Mouse (Mus musculus) stomach, embryonic 16.5 days (tissue): Measurements from ENCODE around the gene Pitpnm3. TPM values are rescaled to one million over a fixed set of nuclear protein-coding genes. Genes with fewer than 3 reads are reported as not detected.

Source experiments
- ATAC-seq: fragments of 200-750 bp; cut with Nextera tagmentation; 2 replicates; pipeline ENCODE4 v1.8.0; 2017; ENCODE audit warnings: moderate number of reproducible peaks, moderate TSS enrichment; ENCODE audit not compliant: insufficient read depth, low FRiP score
- H3K27ac ChIP-seq: fragments of 300-500 bp; sonication (generic); 2 replicates; pipeline ENCODE4 v1.5.1; 2014; ENCODE audit warnings: low read length
- H3K27me3 ChIP-seq: fragments of 300-500 bp; sonication (generic); 2 replicates; pipeline ENCODE4 v1.6.1; 2014; ENCODE audit warnings: low read length, control low read depth, mixed read lengths; ENCODE audit not compliant: control insufficient read depth, insufficient read depth
- H3K36me3 ChIP-seq: fragments of 300-500 bp; sonication (generic); 2 replicates; pipeline ENCODE4 v1.6.1; 2014; ENCODE audit warnings: low read length; ENCODE audit not compliant: control insufficient read depth, insufficient read depth
- H3K4me1 ChIP-seq: fragments of 300-500 bp; sonication (generic); 2 replicates; pipeline ENCODE4 v1.6.1; 2014; ENCODE audit warnings: low read length, control low read depth, mixed read lengths; ENCODE audit not compliant: control insufficient read depth, insufficient read depth
- H3K4me2 ChIP-seq: fragments of 300-500 bp; sonication (generic); 2 replicates; pipeline ENCODE4 v1.6.1; 2014; ENCODE audit warnings: low read depth, low read length, mixed read lengths
- H3K4me3 ChIP-seq: fragments of 300-500 bp; sonication (generic); replicated peaks from 2 replicates; pipeline ENCODE4 v1.5.1; 2014; ENCODE audit warnings: mild to moderate bottlenecking, low read length
- H3K9ac ChIP-seq: fragments of 300-500 bp; sonication (generic); 2 replicates; pipeline ENCODE4 v1.6.1; 2014; ENCODE audit warnings: low read length
- H3K9me3 ChIP-seq: fragments of 300-500 bp; sonication (generic); replicated peaks from 2 replicates; pipeline ENCODE4 v1.6.1; 2016; ENCODE audit warnings: low read length, control low read depth; ENCODE audit not compliant: control insufficient read depth
- WGBS: fragments of 180-500 bp; shearing (Covaris S2); extraction: QIAGEN DNeasy Blood & Tissue Kit; methylation state at CpG from one replicate; pipeline ENCODE4 v1.1.7; 2014; 5-methylcytosine and 5-hydroxymethylcytosine counted together
- polyA plus RNA-seq: library from polyadenylated mRNA; unstranded; fragments of >200 nt; fragmentation: Nextera tagmentation; extraction: Ambion mirVana; gene quantifications from 2 replicates; pipeline ENCODE4 v1.2.1, GENCODE M21; 2015

Gene Pitpnm3
- polyA plus RNA-seq, 1 experiment from 2014 or later: 0.63 TPM

DNA sequence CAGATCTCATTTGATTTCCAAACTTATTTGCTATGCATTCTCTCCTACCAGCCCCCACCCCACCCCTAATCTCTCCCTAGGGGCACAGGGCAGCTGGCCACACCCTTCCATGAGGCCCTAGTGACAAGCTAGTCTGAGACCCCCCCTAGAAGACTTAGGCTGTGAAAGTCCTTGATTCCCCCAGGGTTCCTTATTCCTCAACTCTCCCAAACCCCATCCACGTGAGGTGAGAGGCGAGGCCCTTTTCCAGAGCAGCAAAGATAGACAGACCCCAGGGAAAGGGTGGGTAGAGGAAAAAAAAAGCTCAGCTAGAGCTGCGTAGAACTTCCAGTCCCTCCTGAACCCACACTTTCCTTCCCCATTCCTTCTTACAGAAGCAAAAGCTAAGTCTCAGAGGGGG lies 4.7 kb downstream of the Pitpnm3 start:
- Histone ChIP-seq H3K4me3 (no peak overlapping the region), H3K27me3 (peaks cover 14% of the 10 kb centered on the region), H3K27ac (0 out of 2 replicates have a peak overlapping the region, but pooled peaks have one; percentile 56), H3K9ac (no peak overlapping the region), H3K9me3 (no peaks in the 10 kb centered on the region), H3K36me3 (no peaks in the 10 kb centered on the region), H3K4me2 (no peak overlapping the region), H3K4me1 (peaks cover 32% of the 10 kb centered on the region)
- WGBS: 83% methylated on average over 3 of the region's 3 CpGs
- ATAC-seq: no peak

DNA sequence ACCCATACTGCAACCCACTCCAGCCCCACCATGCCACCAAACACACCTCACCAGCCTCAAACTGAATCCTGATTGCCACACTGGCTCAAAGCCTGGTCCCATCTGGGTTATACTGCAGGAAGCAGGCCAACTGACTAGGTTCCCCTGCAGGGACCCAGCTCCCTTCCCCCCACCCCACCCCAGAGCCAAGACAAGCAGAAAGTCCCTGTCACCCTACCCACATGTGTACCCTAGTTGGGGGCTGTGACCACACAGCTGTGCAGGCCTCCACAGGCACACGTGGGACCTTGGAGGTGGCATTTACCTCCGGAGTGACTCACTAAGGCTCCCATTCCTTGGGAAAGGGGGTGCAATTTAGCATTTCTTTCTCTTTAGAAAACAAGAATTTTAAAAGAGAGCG lies 5.1 kb downstream of the Pitpnm3 start:
- 0 out of 2 replicates have a peak, but pooled peaks have one; percentile 4 for ATAC-seq
- no peaks in the 10 kb centered on the region for H3K36me3 ChIP-seq
- no peaks in the 10 kb centered on the region for H3K9me3 ChIP-seq
- H3K4me3 ChIP-seq: no peak overlapping the region
- H3K4me1 ChIP-seq: peaks cover 30% of the 10 kb centered on the region
- peak overlapping the region; percentile 56 for H3K27ac ChIP-seq
- 0 out of 2 replicates have a peak overlapping the region, but pooled peaks have one; percentile 24 for H3K9ac ChIP-seq
- WGBS: 45% methylated on average over 3 of the region's 3 CpGs
- peaks cover 14% of the 10 kb centered on the region for H3K27me3 ChIP-seq
- H3K4me2 ChIP-seq: peak overlapping the region; percentile 17; the same call in 1 of the 2 replicates

DNA sequence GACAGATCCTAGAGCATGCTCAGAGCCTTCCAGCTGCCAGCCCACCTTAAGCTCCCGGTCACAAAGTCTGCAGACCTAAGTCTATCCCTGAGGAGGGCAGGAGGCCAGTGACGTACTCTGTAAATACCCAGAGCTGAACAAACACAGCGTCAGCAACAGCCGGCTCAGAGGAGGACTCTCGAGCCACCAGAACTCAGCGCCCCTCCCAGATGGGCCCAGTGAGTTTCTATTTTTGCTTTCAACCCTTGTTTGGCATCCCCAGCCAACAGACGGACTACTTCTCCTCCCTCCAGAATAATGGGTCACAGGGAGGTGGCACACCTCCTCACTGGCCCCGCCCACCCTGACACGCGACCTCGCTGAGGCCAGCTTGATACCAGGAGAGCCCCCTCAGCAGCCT lies 5.6 kb downstream of the Pitpnm3 start:
- Histone ChIP-seq H3K4me1 (peaks cover 30% of the 10 kb centered on the region), H3K9me3 (no peaks in the 10 kb centered on the region), H3K36me3 (no peaks in the 10 kb centered on the region), H3K9ac (0 out of 2 replicates have a peak overlapping the region, but pooled peaks have one; percentile 24), H3K27me3 (peaks cover 14% of the 10 kb centered on the region), H3K4me2 (peak overlapping the region; percentile 17; the same call in 1 of the 2 replicates), H3K4me3 (no peak overlapping the region), H3K27ac (peak overlapping the region; percentile 56)
- 12% methylated on average over 11 of the region's 11 CpGs for WGBS
- ATAC-seq: peak; percentile 66; the same call in 1 of the 2 replicates

DNA sequence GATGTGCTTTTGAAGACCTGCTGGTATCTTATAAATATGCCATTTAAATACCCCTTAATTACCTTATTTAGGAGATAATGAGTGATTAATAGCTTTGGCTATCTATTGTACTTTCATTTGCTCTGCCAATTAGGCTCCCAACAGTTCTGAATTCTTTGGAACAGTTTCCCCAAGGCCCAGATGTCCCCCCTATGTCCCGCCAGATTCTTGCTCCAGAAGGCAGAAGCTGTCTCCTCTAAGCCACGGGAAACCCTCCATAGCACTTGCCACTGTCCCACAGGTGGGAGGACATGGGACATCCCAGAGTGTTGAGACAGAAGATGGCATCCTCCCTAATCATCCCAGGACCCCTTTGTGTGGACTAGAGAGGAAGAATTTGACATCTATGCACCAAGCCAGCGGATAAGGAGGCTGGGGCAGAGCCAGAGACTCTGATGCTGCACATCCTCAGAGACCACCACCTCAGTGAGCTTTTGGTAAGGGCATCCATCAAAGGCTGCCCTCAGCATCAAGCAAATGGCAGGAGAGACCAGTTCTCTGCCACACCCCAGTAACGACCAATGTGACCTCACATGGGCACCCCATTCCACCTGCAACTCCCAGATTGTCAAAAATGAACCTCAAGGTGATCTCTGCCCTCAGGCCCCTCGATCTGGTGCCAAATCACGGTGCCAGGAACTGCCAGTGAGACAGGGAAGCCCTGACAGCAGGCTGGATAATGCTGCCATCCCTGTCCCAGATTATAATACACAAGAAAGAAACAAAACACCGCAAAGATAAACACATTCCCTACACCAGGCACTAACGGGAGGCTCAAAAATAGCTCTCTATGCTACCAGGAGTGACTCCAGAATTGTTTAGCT lies 6.3 kb downstream of the Pitpnm3 start:
- Histone ChIP-seq H3K4me1 (peaks cover 30% of the 10 kb centered on the region), H3K9ac (no peak overlapping the region), H3K4me2 (no peak overlapping the region), H3K36me3 (no peaks in the 10 kb centered on the region), H3K27me3 (peaks cover 9% of the 10 kb centered on the region), H3K9me3 (no peaks in the 10 kb centered on the region), H3K27ac (peak overlapping the region; percentile 38; the same call in 1 of the 2 replicates), H3K4me3 (no peak overlapping the region)
- no peak for ATAC-seq
- WGBS: 48% methylated on average over 8 of the region's 8 CpGs

DNA sequence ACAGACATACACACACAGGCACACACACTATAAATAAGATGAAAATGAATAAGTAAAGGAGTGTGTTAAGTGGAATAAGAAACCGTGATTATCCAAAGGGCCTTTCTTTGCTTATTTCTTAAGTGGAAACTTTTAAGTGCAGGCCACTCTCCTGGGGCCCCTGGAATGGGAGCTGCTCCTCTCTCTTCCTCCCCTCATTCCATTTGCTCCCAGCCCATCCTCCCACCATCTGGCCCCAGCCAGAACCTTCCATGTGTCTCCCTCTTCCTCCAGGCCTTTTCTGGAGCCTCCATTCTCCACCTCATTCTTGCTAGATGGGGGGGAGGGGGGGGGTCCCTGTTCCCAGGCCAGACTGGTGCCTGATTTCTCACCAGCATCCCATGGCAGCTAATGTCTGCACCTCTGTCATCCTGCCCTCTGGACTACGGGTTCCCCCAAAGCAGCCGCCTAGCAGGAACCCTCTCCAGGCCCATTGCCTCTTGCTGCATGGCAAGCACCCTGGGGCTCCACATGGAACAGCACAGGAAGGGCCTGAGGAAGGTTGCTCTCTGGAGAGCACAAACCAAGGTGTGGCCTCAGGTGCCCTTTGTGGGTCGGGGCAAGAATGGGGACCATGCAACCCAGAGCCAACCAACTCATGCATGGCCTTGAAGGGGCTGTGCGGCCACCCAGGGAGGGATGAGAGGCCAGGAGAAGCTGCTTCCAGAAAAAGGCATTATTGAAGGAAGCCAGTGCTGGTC lies 8.0 kb downstream of the Pitpnm3 start:
- H3K4me3 ChIP-seq: no peak overlapping the region
- H3K9me3 ChIP-seq: no peaks in the 10 kb centered on the region
- H3K4me2 ChIP-seq: no peak overlapping the region
- WGBS: 73% methylated on average over 5 of the region's 5 CpGs
- no peak overlapping the region for H3K9ac ChIP-seq
- H3K27ac ChIP-seq: no peak overlapping the region
- H3K27me3 ChIP-seq: no peaks in the 10 kb centered on the region
- no peak for ATAC-seq
- H3K4me1 ChIP-seq: peaks cover 24% of the 10 kb centered on the region
- no peaks in the 10 kb centered on the region for H3K36me3 ChIP-seq

DNA sequence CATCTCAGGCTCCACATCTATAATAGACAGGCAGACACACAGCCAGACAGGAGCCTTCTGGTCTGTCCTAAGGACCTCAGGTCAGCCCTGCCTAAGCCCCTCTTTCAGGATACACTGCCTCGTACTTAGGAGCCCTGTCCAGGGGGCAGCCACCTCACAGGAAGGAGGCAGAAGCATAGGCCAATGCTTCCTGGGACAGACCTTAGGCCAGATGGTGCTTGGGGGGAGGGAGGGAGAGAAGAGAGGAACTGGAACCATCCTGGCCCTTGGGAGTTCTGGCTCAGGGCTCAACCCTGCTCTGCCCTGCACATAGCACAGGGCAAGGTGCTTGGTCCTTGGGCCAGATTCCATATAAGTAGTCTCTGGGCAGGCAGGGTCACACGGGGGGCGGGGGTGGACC lies 9.8 kb downstream of the Pitpnm3 start:
- H3K27ac ChIP-seq: no peak overlapping the region
- no peak overlapping the region for H3K4me3 ChIP-seq
- H3K4me1 ChIP-seq: peaks cover 11% of the 10 kb centered on the region
- no peak overlapping the region for H3K9ac ChIP-seq
- no peak for ATAC-seq
- no peaks in the 10 kb centered on the region for H3K27me3 ChIP-seq
- 62% methylated on average over 3 of the region's 3 CpGs for WGBS
- no peaks in the 10 kb centered on the region for H3K9me3 ChIP-seq
- H3K4me2 ChIP-seq: no peak overlapping the region
- no peaks in the 10 kb centered on the region for H3K36me3 ChIP-seq

DNA sequence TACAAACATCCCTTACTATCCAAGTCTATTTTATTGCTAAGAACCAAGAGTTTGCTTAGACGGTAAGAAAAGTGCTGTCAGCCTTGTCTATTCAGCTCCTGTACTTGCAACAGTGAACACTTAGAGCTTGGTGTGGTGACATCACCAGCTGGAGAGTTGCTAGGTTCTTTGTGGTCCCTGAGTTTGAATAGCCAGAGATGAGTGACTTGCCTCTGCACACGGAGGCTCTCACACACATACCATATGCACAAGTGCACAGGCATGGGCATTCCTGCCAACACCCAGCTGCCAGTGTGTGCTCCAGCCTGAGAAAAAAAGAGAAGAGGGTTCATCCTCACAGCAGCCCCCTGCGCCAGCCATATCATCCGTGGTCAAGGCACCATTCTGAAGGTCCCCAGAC lies 12.0 kb downstream of the Pitpnm3 start:
- no peaks in the 10 kb centered on the region for H3K36me3 ChIP-seq
- no peak for ATAC-seq
- WGBS: 73% methylated on average over 4 of the region's 4 CpGs
- no peaks in the 10 kb centered on the region for H3K4me1 ChIP-seq
- no peak overlapping the region for H3K9ac ChIP-seq
- no peak overlapping the region for H3K4me3 ChIP-seq
- H3K4me2 ChIP-seq: no peak overlapping the region
- H3K9me3 ChIP-seq: no peaks in the 10 kb centered on the region
- no peak overlapping the region for H3K27ac ChIP-seq
- no peaks in the 10 kb centered on the region for H3K27me3 ChIP-seq

DNA sequence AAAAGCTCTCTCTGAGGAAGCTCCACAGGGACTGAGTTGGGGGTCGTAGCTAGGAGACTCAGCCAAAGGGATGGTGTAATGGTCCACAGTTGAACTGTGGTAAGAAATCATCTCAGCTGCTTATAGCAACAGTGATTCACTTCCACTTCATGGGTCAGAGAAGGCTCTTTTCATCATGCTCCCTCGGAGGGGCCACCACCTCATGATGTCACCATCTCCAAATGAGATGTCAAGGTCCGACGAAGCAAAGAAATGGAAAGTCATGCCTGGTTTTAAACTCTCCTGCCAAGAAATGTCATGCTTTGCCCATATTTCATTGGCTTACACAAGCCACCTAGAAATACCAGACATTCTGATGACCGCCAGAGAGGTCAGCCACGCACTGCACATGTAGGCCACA lies 15.2 kb downstream of the Pitpnm3 start:
- 81% methylated on average over 6 of the region's 6 CpGs for WGBS
- ATAC-seq: no peak
- Histone ChIP-seq H3K4me2 (no peak overlapping the region), H3K4me3 (no peak overlapping the region), H3K36me3 (no peaks in the 10 kb centered on the region), H3K9ac (no peak overlapping the region), H3K27ac (no peak overlapping the region), H3K27me3 (no peaks in the 10 kb centered on the region), H3K4me1 (no peaks in the 10 kb centered on the region), H3K9me3 (no peaks in the 10 kb centered on the region)

DNA sequence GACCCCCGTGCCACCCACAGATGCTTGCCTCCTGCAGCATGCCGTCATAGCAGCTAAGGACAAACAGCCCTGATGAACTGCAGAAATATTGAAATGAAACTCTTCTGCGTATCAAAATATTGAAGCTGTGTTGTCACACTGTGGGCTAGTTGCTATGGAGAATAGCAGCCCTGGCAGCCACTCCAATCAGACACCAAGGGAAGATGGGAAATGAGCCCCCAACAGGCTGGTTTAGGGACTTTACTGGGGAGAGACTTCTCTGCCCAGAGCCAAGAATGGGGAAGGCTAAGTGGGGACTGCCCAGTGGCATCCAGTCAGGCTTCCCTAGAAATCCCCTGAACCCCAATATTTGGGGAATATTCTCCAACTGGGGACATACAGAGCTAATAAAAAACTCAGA lies 16.9 kb downstream of the Pitpnm3 start:
- no peaks in the 10 kb centered on the region for H3K9me3 ChIP-seq
- H3K4me1 ChIP-seq: no peaks in the 10 kb centered on the region
- no peak overlapping the region for H3K27ac ChIP-seq
- no peaks in the 10 kb centered on the region for H3K27me3 ChIP-seq
- no peak overlapping the region for H3K4me2 ChIP-seq
- H3K4me3 ChIP-seq: no peak overlapping the region
- ATAC-seq: no peak
- WGBS: 85% methylated on average over 3 of the region's 3 CpGs
- H3K9ac ChIP-seq: no peak overlapping the region
- no peaks in the 10 kb centered on the region for H3K36me3 ChIP-seq
